Comparison of ENCODE assay signal across 14 mouse cellular contexts in genomic region chr5:123622421-123622820, GRCm38 (mm10). TPM values are rescaled to one million over a fixed set of nuclear protein-coding genes. Genes with fewer than 3 reads are reported as not detected.
DNase-seq lines count a peak whose midpoint lies in the region; ATAC-seq and TF ChIP-seq lines count a peak whose summit lies in the region.
"Had no signal": no experiment of that assay in that cellular context is flagged by ENCODE, and none has a peak within 500 bp of the region (broad histone marks: within the 10 kb centered on the region; RNA-seq: fewer than 3 reads in every experiment).

No protein-coding gene starts in this region.

- no peak overlapping the region for H3K27ac ChIP-seq in hindbrain, embryonic 10.5 days
- H3K27ac ChIP-seq in hindbrain, embryonic 13.5 days, result no peak overlapping the region
- H3K27ac ChIP-seq in midbrain, postnatal 0 days (ENCODE audit: low read depth, low read length), result no peak overlapping the region
- no peak overlapping the region for H3K27ac ChIP-seq in midbrain, embryonic 15.5 days
- H3K27ac ChIP-seq in stomach, postnatal 0 days (replicated peaks), result no peak overlapping the region
- H3K27ac ChIP-seq: heart, adult 2 months; kidney, embryonic 15.5 days had no signal

- ATAC-seq in hindbrain, embryonic 13.5 days (ENCODE audit: low FRiP score), result no peak
- no peak for ATAC-seq in midbrain, postnatal 0 days (ENCODE audit: low FRiP score)
- ATAC-seq in midbrain, embryonic 15.5 days (replicated peaks), result no peak
- no peak for ATAC-seq in stomach, postnatal 0 days (ENCODE audit: low FRiP score, low TSS enrichment)

- no peak overlapping the region for H3K4me3 ChIP-seq in hindbrain, embryonic 10.5 days
- H3K4me3 ChIP-seq in hindbrain, embryonic 13.5 days, result no peak overlapping the region
- no peak overlapping the region for H3K4me3 ChIP-seq in midbrain, postnatal 0 days (ENCODE audit: low read depth, low read length)
- no peak overlapping the region for H3K4me3 ChIP-seq in midbrain, embryonic 15.5 days
- H3K4me3 ChIP-seq in stomach, postnatal 0 days (ENCODE audit: low read depth, low read length), result no peak overlapping the region
- H3K4me3 ChIP-seq: heart, adult 2 months; kidney, embryonic 15.5 days had no signal

- H3K4me1 ChIP-seq in hindbrain, embryonic 10.5 days (replicated peaks), result peaks cover 8% of the 10 kb centered on the region
- no peaks in the 10 kb centered on the region for H3K4me1 ChIP-seq in hindbrain, embryonic 13.5 days (replicated peaks)
- no peaks in the 10 kb centered on the region for H3K4me1 ChIP-seq in midbrain, postnatal 0 days (ENCODE audit: insufficient read depth, low read length)
- H3K4me1 ChIP-seq in midbrain, embryonic 15.5 days, result no peaks in the 10 kb centered on the region
- H3K4me1 ChIP-seq in stomach, postnatal 0 days (replicated peaks; ENCODE audit: control insufficient read depth, insufficient read depth), result no peaks in the 10 kb centered on the region
- H3K4me1 ChIP-seq: kidney, embryonic 15.5 days had no signal

- no peak for TF ChIP-seq EP300 in stomach, postnatal 0 days (optimal IDR thresholded peaks at IDR 0.05)

- TF ChIP-seq CTCF in midbrain, postnatal 0 days (IDR thresholded peaks at IDR 0.05), result peak; percentile 44
- 0 out of 2 replicates have a peak, but pooled peaks have one; percentile 11 for TF ChIP-seq CTCF in stomach, postnatal 0 days (IDR thresholded peaks at IDR 0.05; ENCODE audit: low read depth)

- DNase-seq in hindbrain, embryonic 10.5 days (ENCODE audit: low spot score), result peak; percentile 54
- peak; percentile 36 for DNase-seq in midbrain, postnatal 0 days (ENCODE audit: low spot score)
- peak; percentile 58 to 60 for DNase-seq in cerebellum, postnatal 36 days
- no peak for DNase-seq in stomach, postnatal 0 days (ENCODE audit: low spot score)
- DNase-seq in B cell, adult 2 months, result no peak
- DNase-seq in left cerebral cortex, adult 9 months (ENCODE audit: low spot score in 2 of 2), result no peak
- DNase-seq: adrenal gland, adult 8-10 months; heart, adult 2 months; layer of hippocampus, postnatal 36 days; liver; lung, postnatal 14 days had no signal

- peaks cover 65% of the 10 kb centered on the region for H3K36me3 ChIP-seq in hindbrain, embryonic 10.5 days
- H3K36me3 ChIP-seq in hindbrain, embryonic 13.5 days, result peaks cover 61% of the 10 kb centered on the region
- H3K36me3 ChIP-seq in midbrain, postnatal 0 days (ENCODE audit: insufficient read depth, low read length), result peaks cover 38% of the 10 kb centered on the region
- peaks cover 41% of the 10 kb centered on the region for H3K36me3 ChIP-seq in midbrain, embryonic 15.5 days (replicated peaks)
- H3K36me3 ChIP-seq in stomach, postnatal 0 days (ENCODE audit: control insufficient read depth, insufficient read depth, low read length), result peaks cover 13% of the 10 kb centered on the region

- no peak overlapping the region for H3K9ac ChIP-seq in hindbrain, embryonic 13.5 days
- no peak overlapping the region for H3K9ac ChIP-seq in midbrain, postnatal 0 days (replicated peaks; ENCODE audit: low read length, poor library complexity, severe bottlenecking)
- no peak overlapping the region for H3K9ac ChIP-seq in midbrain, embryonic 15.5 days
- no peak overlapping the region for H3K9ac ChIP-seq in stomach, postnatal 0 days (ENCODE audit: low read length)
- H3K9ac ChIP-seq: kidney, embryonic 15.5 days had no signal

- H3K4me2 ChIP-seq in hindbrain, embryonic 13.5 days, result no peak overlapping the region
- H3K4me2 ChIP-seq in midbrain, postnatal 0 days (ENCODE audit: low read depth, low read length, poor library complexity, severe bottlenecking), result no peak overlapping the region
- H3K4me2 ChIP-seq in midbrain, embryonic 15.5 days, result no peak overlapping the region
- H3K4me2 ChIP-seq in stomach, postnatal 0 days (replicated peaks; ENCODE audit: low read depth), result no peak overlapping the region
- H3K4me2 ChIP-seq: kidney, embryonic 15.5 days had no signal

- WGBS in hindbrain, embryonic 10.5 days, result 43% methylated on average over 13 of the region's 13 CpGs
- WGBS in hindbrain, embryonic 13.5 days, result 44% methylated on average over 13 of the region's 13 CpGs
- whole genome bisulfite sequencing in midbrain, postnatal 0 days, result 47% methylated on average over 13 of the region's 13 CpGs
- 54% methylated on average over 13 of the region's 13 CpGs for WGBS in midbrain, embryonic 15.5 days
- 81% methylated on average over 13 of the region's 13 CpGs for WGBS in stomach, postnatal 0 days

- H3K27me3 ChIP-seq in hindbrain, embryonic 10.5 days (ENCODE audit: insufficient read depth, poor library complexity, severe bottlenecking), result no peaks in the 10 kb centered on the region
- H3K27me3 ChIP-seq in hindbrain, embryonic 13.5 days, result no peaks in the 10 kb centered on the region
- H3K27me3 ChIP-seq in midbrain, postnatal 0 days (ENCODE audit: insufficient read depth, low read length), result no peaks in the 10 kb centered on the region
- no peaks in the 10 kb centered on the region for H3K27me3 ChIP-seq in midbrain, embryonic 15.5 days (replicated peaks)
- H3K27me3 ChIP-seq in stomach, postnatal 0 days (ENCODE audit: control insufficient read depth, insufficient read depth, low read length), result no peaks in the 10 kb centered on the region
- H3K27me3 ChIP-seq: kidney, embryonic 15.5 days had no signal

- H3K9me3 ChIP-seq in hindbrain, embryonic 10.5 days, result no peaks in the 10 kb centered on the region
- H3K9me3 ChIP-seq in hindbrain, embryonic 13.5 days, result no peaks in the 10 kb centered on the region
- no peaks in the 10 kb centered on the region for H3K9me3 ChIP-seq in midbrain, postnatal 0 days (ENCODE audit: low read length)
- no peaks in the 10 kb centered on the region for H3K9me3 ChIP-seq in midbrain, embryonic 15.5 days
- no peaks in the 10 kb centered on the region for H3K9me3 ChIP-seq in stomach, postnatal 0 days (ENCODE audit: control insufficient read depth, low read length)
- H3K9me3 ChIP-seq: kidney, embryonic 15.5 days had no signal

RNA-seq across cellular contexts. Expression of gene Vps33a, which starts 49.6 kb away (rescaled TPM):
- polyA plus RNA-seq in hindbrain, embryonic 10.5 days (2016; fragmentation: Nextera tagmentation; extraction: Ambion mirVana), result 35.8 and 37.6 TPM in 2 replicates
- polyA plus RNA-seq in hindbrain, embryonic 13.5 days (2015; fragmentation: Nextera tagmentation; extraction: Ambion mirVana), result 39.9 and 44.9 TPM in 2 replicates
- total RNA-seq in midbrain, postnatal 0 days (2014; rRNA removed), result 56.2 and 58.1 TPM in 2 replicates
- polyA plus RNA-seq in midbrain, postnatal 0 days (2015; fragmentation: Nextera tagmentation; extraction: Ambion mirVana), result 39.4 and 42.0 TPM in 2 replicates
- 46.4 and 47.2 TPM in 2 replicates for polyA plus RNA-seq in midbrain, embryonic 15.5 days (2015; fragmentation: Nextera tagmentation; extraction: Ambion mirVana)
- 12.1 and 14.6 TPM in 2 replicates for polyA plus RNA-seq in stomach, postnatal 0 days (2015; fragmentation: Nextera tagmentation; extraction: Ambion mirVana)

Comparison
In these comparisons a context has a peak if more than half of its experiments do, and no peak if none do; other contexts are left out.
1. DNase-seq: peak in hindbrain, embryonic 10.5 days (single experiment), midbrain, postnatal 0 days (single experiment) and cerebellum, postnatal 36 days (2 of 2); none in stomach, postnatal 0 days (single experiment), B cell, adult 2 months (0 of 2) and left cerebral cortex, adult 9 months (0 of 2).